Mouse (Mus musculus) activated CD4-positive, CD25-positive, alpha-beta regulatory T cell, adult 4 months (primary cell): ENCODE data around the gene Myo5a. TPM values are rescaled to one million over a fixed set of nuclear protein-coding genes. Genes with fewer than 3 reads are reported as not detected.

ENCODE experiments used
- ATAC-seq: one replicate; pipeline ENCODE4 v1.8.0; 2017
- polyA plus RNA-seq, 2 experiments: library from polyadenylated mRNA; unstranded; fragments of 100-300 nt; shearing (Covaris generic); gene quantifications; one replicate each; pipeline ENCODE4 v1.2.1; 2017

Gene Myo5a
- polyA plus RNA-seq, 2 experiments from 2014 or later: 5.7 to 10.6 TPM

DNA sequence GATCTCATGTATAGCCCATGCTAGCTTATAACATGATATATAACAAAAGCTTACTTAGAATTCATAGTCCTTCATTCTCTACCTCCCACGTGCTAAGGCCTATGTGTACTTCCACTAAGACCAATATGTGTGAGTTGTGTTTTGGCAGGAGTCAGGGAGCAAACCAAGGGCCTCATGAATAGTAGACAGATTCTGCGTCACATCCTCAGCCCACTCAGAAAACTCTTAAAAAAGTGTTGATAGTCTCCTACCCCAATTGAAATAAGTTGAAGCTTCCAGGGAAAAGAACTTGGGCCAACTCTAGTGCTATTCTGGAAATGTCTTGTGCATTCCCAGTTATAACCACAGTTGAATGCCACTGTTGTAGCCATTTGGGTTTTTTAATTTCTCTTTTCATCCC lies 131.2 kb downstream of the Myo5a start:
- no peak for ATAC-seq

- no peak for ATAC-seq
These were observed 138.4 kb downstream of the Myo5a start for GRCm38 (mm10) chr9:75209246-75209645.

GRCm38 (mm10) chr9:75210269-75210668 lies 139.5 kb downstream of the Myo5a start:
- no peak for ATAC-seq

- ATAC-seq: no peak
These were observed 144.1 kb downstream of the Myo5a start for GRCm38 (mm10) chr9:75214743-75215413.

DNA sequence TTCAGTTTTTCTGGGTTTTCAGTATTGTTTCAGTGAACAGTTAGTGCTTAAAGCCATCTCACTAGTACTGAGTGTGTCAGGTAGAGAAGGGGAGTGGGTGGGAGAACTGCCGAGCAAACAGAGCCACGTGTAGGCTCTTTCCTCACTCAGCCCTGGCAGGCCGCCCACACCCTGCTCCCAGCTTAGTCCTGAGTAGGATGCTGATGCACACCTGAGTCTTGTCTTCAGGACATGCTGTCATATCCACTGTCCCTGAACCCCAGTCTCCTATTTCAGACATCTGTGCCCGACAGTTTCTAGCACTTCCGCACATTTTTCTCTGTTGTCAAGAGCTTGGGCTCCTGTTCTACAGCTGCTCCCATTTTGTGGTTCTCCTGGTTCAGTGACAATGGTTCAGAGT lies 149.1 kb downstream of the Myo5a start:
- ATAC-seq: no peak

GRCm38 (mm10) chr9:75221420-75222287 lies 150.8 kb downstream of the Myo5a start:
- no peak for ATAC-seq

DNA sequence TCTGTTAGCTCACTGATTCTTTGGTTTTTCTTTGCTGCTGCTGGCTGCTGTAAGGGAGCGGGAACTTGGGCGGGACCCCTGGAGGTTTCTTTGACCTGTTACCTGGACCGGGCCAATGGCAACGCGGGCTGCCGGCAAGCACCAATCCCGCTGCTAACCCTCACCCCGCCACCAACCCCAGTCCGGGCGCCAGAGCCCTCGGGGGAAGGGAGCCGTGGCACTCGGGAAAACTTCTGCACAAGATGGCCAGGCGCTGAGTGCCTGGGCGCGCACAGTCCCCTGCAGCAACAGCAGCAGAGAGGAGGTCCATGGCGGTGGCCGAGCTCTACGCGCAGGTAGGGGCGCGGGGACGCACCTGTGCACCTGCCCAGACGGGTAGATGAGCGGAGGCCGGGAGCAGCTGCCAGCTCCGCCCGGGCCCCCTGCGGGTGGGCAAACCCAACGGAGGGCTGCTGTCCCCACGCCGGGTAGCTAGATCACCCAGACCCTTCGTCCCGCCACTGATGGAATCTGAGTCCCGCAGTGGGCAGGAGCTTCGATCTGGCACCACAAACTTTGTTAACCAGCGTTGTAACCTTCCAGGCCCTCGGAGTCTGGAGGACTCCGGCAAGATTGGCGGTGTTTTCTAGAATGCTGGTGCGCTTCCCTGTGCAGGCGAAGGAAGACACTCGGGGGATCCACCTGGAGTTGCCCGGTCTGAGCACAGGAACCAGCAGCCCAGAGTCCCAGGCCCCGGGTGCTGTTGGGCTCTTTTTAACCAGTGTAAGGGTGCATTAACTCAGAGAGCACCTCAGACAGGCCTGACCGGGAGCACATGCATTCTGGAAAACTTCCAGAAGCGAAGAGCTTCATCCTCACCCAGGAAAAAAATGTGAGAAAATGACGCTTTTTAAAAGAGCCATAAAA lies 161.3 kb downstream of the Myo5a start, which contains the start of gene Myo5c:
Myo5c (plus strand) TSS at position 180 of the 906 bp plus-strand sequence.
- ATAC-seq: no peak

DNA sequence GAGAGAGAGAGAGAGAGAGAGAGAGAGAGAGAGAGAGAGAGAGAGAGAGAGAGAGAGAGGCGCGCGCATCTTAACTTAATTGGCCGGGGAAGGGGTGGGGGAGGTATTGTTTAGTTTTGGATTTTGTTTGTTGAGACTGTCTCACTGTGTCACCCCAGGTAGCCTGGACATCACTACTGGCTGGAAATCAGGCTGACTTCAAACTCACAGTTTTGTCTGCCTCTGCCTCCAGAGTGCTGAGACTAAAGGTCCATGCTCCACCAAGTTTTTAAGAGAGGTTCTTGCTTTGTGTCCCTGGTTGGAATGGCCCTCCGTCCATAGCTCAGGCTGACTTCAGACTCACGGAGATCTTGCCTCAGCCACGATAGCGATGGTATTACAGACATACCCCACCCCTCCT lies 162.0 kb downstream of the Myo5a start:
- no peak for ATAC-seq

GRCm38 (mm10) chr9:75234271-75234741 lies 163.5 kb downstream of the Myo5a start:
- no peak for ATAC-seq

GRCm38 (mm10) chr9:75234983-75235627 lies 164.3 kb downstream of the Myo5a start:
- ATAC-seq: no peak

DNA sequence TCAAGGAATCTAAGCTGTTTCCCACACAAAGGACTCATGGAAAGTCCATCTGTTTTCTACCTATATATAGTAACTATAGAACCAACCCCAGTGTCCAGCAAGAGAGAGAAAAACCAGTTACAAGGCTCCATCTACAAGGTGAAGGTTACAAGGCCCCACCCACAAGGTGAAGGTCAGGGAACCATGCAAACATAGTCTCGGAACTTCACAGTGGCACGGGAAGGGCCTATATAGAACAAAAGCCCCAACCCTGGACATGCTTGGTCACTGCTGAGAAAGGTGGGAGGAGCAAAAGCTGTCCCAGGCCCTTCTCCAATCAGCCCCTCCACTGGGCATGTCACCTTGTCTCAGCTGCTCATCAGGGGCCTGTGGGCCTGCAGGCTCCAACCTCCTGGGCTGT lies 164.9 kb downstream of the Myo5a start:
- no peak for ATAC-seq

- ATAC-seq: no peak
These were observed 165.8 kb downstream of the Myo5a start for GRCm38 (mm10) chr9:75236416-75237308.

- ATAC-seq: no peak
These were observed 167.4 kb downstream of the Myo5a start for GRCm38 (mm10) chr9:75238179-75238578.

- ATAC-seq: no peak
These were observed 172.2 kb downstream of the Myo5a start for GRCm38 (mm10) chr9:75243052-75243451.

DNA sequence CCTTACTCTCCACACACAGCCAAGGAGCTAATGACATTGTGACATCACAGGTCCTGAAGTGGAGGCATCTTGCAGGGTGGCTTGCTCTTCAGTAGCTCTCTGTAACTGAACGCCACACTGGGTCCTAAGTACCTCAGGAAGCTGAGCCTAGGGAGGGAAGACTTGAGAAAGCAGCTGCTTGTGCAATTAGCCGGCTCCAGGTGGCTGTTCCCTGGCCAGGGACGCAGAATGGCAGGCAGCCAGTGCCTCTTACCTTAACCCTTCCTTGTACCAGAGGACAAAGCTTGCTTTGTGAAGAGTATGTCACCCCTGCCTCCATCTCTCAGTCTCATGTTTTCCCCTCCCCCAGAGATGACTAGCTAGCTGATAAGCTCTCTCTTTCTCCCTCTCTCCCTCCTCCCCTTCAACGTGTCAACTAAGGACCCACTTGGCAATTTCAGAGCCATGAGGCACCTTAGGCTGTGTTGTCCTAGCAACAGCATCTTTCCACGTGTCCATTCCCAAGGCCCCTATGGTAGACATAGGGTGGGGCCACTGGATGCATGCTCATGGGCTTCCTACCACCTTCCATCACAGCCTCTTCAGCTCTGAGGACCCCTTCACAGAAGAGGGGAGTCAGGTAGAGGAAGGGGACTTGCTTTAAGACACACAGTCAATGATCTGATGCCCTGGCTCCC lies 173.1 kb downstream of the Myo5a start:
- no peak for ATAC-seq

GRCm38 (mm10) chr9:75244527-75244926 lies 173.7 kb downstream of the Myo5a start:
- no peak for ATAC-seq

GRCm38 (mm10) chr9:75246080-75246930 lies 175.5 kb downstream of the Myo5a start:
- ATAC-seq: peak; percentile 40

- ATAC-seq: no peak
These were observed 177.1 kb downstream of the Myo5a start for GRCm38 (mm10) chr9:75247870-75248269.

DNA sequence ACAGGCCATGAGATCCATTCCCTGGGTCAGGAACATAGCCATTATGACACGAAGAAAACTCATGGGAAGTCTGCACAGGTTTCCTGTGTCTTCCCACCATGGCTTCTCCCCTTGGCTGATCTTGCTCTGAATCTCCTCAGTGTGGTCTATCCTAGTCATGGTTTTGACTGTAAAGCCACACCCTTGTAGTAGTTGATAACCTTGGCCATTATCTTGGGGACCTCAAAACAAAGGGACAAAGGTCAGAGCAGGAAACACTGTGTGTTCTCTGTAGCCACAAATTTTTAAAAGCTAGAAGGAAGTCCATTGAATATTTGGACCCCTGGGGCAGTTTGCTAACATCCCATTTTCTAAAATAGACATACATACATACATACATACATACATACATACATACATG lies 177.5 kb downstream of the Myo5a start:
- no peak for ATAC-seq

GRCm38 (mm10) chr9:75248874-75249273 lies 178.1 kb downstream of the Myo5a start:
- ATAC-seq: no peak
